Mouse (Mus musculus) erythroblast, embryonic 14.5 days (primary cell): ENCODE measurements around the gene Gpr55.

Experiments used
- GATA1 ChIP-seq: IDR thresholded peaks from 2 replicates; pipeline ENCODE4 v1.6.1; 2012; ENCODE audit warnings: low read length, inconsistent platforms, mixed read lengths
- TAL1 ChIP-seq: IDR thresholded peaks from 3 replicates; pipeline ENCODE4 v1.6.1; 2012; ENCODE audit warnings: low read length, inconsistent platforms, mixed read lengths

DNA sequence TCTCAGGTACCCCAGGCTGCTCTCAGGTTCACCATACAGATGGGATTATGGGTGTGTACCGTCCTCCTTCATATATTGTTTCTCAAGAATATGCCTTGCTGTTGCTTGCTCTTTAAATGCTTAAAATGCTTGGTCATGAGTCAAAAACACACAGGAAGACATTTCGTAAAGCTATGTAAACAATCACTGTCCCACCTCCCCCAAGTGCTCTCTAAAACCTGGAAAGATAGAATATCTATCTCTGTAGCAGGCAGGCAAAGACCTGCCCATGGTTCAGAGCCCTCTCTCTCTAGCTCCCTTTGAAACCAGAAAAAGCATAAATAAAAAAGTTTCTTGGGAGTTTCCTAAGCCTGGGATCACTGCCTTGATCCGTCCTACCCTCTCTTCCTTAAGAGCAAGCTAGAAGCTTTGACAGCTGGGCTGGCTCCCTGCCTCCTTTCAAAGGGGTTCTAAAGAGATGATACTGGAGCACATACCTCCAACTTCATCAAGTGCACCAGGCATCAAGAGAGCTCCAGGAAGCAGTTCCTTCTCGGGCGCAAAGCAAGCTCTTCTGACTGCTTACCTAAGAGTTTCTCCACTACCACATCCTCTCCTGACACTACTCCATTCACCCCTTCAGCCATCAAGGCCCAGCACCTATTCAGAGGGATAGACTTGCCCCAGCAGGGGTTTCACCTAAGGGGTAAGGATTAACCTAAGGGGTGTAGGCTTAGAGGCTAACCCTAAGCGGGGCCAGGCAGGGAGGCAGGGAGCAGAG is 1.5 kb downstream of the Gpr55 start:
- TF ChIP-seq GATA1 (no peak), TAL1 (no peak)
